Comparison of ENCODE assay signal across 10 mouse cellular contexts in genomic region chr17:46457791-46458190, GRCm38 (mm10). TPM values are rescaled to one million over a fixed set of nuclear protein-coding genes. Genes with fewer than 3 reads are reported as not detected.
DNase-seq lines count a peak whose midpoint lies in the region; ATAC-seq and TF ChIP-seq lines count a peak whose summit lies in the region.
"Had no signal": no experiment of that assay in that cellular context is flagged by ENCODE, and none has a peak within 500 bp of the region (broad histone marks: within the 10 kb centered on the region; RNA-seq: fewer than 3 reads in every experiment).

No protein-coding gene starts in this region.

- no peaks in the 10 kb centered on the region for H3K9me3 ChIP-seq in midbrain, embryonic 14.5 days (ENCODE audit: control insufficient read depth, low read length)
- no peaks in the 10 kb centered on the region for H3K9me3 ChIP-seq in midbrain, embryonic 10.5 days (replicated peaks)
- H3K9me3 ChIP-seq in intestine, postnatal 0 days (ENCODE audit: control insufficient read depth) = no peaks in the 10 kb centered on the region

- ATAC-seq in midbrain, embryonic 14.5 days (ENCODE audit: low FRiP score, low TSS enrichment) = no peak
- no peak for ATAC-seq in intestine, postnatal 0 days
- no peak for ATAC-seq in megakaryocyte, adult 5-6 weeks (ENCODE audit: poor library complexity, severe bottlenecking)
- ATAC-seq: Patski had no signal

- WGBS in midbrain, embryonic 14.5 days = 14% methylated on average over 10 of the region's 10 CpGs
- WGBS in midbrain, embryonic 10.5 days = 13% methylated on average over 10 of the region's 10 CpGs
- WGBS in intestine, postnatal 0 days = 7% methylated on average over 10 of the region's 10 CpGs

- no peak overlapping the region for H3K27ac ChIP-seq in midbrain, embryonic 14.5 days (replicated peaks; ENCODE audit: low read depth, low read length)
- H3K27ac ChIP-seq in midbrain, embryonic 10.5 days (replicated peaks) = no peak overlapping the region
- H3K27ac ChIP-seq in intestine, postnatal 0 days (ENCODE audit: low read depth, low read length) = no peak overlapping the region

- TF ChIP-seq CTCF in intestine, postnatal 0 days (IDR thresholded peaks at IDR 0.05; ENCODE audit: low read depth) = peak; percentile 70

- DNase-seq in cerebellum, adult 18-20 months = peak; percentile 45 to 58
- no peak for DNase-seq in cerebellum, adult 8-10 months
- DNase-seq in midbrain, embryonic 14.5 days = peak; percentile 46
- no peak for DNase-seq in midbrain, embryonic 10.5 days (ENCODE audit: low spot score)
- DNase-seq in c-Kit-positive CD71-positive TER-119-negative erythroid progenitor cells, embryonic 14.5 days (ENCODE audit: low read depth) = peak; percentile 43
- peak; percentile 56 for DNase-seq in retina, postnatal 1 day

- no peak overlapping the region for H3K9ac ChIP-seq in midbrain, embryonic 14.5 days (replicated peaks; ENCODE audit: low read length)
- H3K9ac ChIP-seq in intestine, postnatal 0 days (ENCODE audit: low read depth, low read length) = no peak overlapping the region

- peaks cover 35% of the 10 kb centered on the region for H3K36me3 ChIP-seq in midbrain, embryonic 14.5 days (ENCODE audit: control insufficient read depth, insufficient read depth, low read length)
- H3K36me3 ChIP-seq in midbrain, embryonic 10.5 days = 0 out of 2 replicates have a peak, but pooled peaks cover 6% of the 10 kb centered on the region
- no peaks in the 10 kb centered on the region for H3K36me3 ChIP-seq in intestine, postnatal 0 days (ENCODE audit: control insufficient read depth, insufficient read depth)

- H3K4me1 ChIP-seq in midbrain, embryonic 14.5 days (ENCODE audit: control insufficient read depth, insufficient read depth, low read length) = peaks cover 36% of the 10 kb centered on the region
- peaks cover 59% of the 10 kb centered on the region for H3K4me1 ChIP-seq in midbrain, embryonic 10.5 days
- 0 out of 2 replicates have a peak, but pooled peaks cover 5% of the 10 kb centered on the region for H3K4me1 ChIP-seq in intestine, postnatal 0 days (replicated peaks; ENCODE audit: control insufficient read depth, insufficient read depth, low read length)

- no peak overlapping the region for H3K4me2 ChIP-seq in midbrain, embryonic 14.5 days (ENCODE audit: low read length)
- H3K4me2 ChIP-seq in intestine, postnatal 0 days (replicated peaks; ENCODE audit: low read depth) = no peak overlapping the region

- H3K4me3 ChIP-seq in midbrain, embryonic 14.5 days (replicated peaks; ENCODE audit: low read depth, low read length) = no peak overlapping the region
- H3K4me3 ChIP-seq in midbrain, embryonic 10.5 days = no peak overlapping the region
- H3K4me3 ChIP-seq in intestine, postnatal 0 days (ENCODE audit: low read depth, low read length) = no peak overlapping the region

- H3K27me3 ChIP-seq in midbrain, embryonic 14.5 days (ENCODE audit: control insufficient read depth, insufficient read depth, low read length) = no peaks in the 10 kb centered on the region
- peaks cover 98% of the 10 kb centered on the region for H3K27me3 ChIP-seq in midbrain, embryonic 10.5 days (ENCODE audit: low read depth, poor library complexity, severe bottlenecking)
- peaks cover 67% of the 10 kb centered on the region for H3K27me3 ChIP-seq in intestine, postnatal 0 days (replicated peaks; ENCODE audit: control insufficient read depth, insufficient read depth, low read length)

RNA-seq across cellular contexts. Expression of gene Slc22a7, which starts 19.5 kb away (rescaled TPM):
- polyA plus RNA-seq in midbrain, embryonic 14.5 days (2014; fragmentation: Nextera tagmentation; extraction: Ambion mirVana) = not detected in 2 replicates
- polyA plus RNA-seq in midbrain, embryonic 10.5 days (2016; fragmentation: Nextera tagmentation; extraction: Ambion mirVana) = not detected in 2 replicates
- not detected in 2 replicates for polyA plus RNA-seq in intestine, postnatal 0 days (2015; fragmentation: Nextera tagmentation; extraction: Ambion mirVana)
- total RNA-seq in megakaryocyte, adult 5-6 weeks (2015) = not detected in 2 replicates
- not detected in 2 replicates for total RNA-seq in megakaryocyte, adult 5-6 weeks (2017)
- total RNA-seq: neutrophil, adult 5-6 weeks had no signal
- polyA plus RNA-seq: Patski had no signal

RNA-seq across cellular contexts. Expression of gene Crip3, which starts 29.1 kb away (rescaled TPM):
- 1.00 and 4.2 TPM in 2 replicates for polyA plus RNA-seq in midbrain, embryonic 14.5 days (2014; fragmentation: Nextera tagmentation; extraction: Ambion mirVana)
- polyA plus RNA-seq in midbrain, embryonic 10.5 days (2016; fragmentation: Nextera tagmentation; extraction: Ambion mirVana) = 0.72 and 0.85 TPM in 2 replicates
- 0.12 TPM in 1 of 2 replicates, not detected in the other for polyA plus RNA-seq in intestine, postnatal 0 days (2015; fragmentation: Nextera tagmentation; extraction: Ambion mirVana)
- not detected in 2 replicates for total RNA-seq in megakaryocyte, adult 5-6 weeks (2015)
- not detected in 2 replicates for total RNA-seq in megakaryocyte, adult 5-6 weeks (2017)
- polyA plus RNA-seq: Patski had no signal

RNA-seq across cellular contexts. Expression of gene Ttbk1, which starts 29.7 kb away (rescaled TPM):
- 6.1 and 6.2 TPM in 2 replicates for polyA plus RNA-seq in midbrain, embryonic 14.5 days (2014; fragmentation: Nextera tagmentation; extraction: Ambion mirVana)
- polyA plus RNA-seq in midbrain, embryonic 10.5 days (2016; fragmentation: Nextera tagmentation; extraction: Ambion mirVana) = 0.81 and 1.8 TPM in 2 replicates
- polyA plus RNA-seq in intestine, postnatal 0 days (2015; fragmentation: Nextera tagmentation; extraction: Ambion mirVana) = 0.09 and 0.16 TPM in 2 replicates
- total RNA-seq in megakaryocyte, adult 5-6 weeks (2015) = not detected in 2 replicates
- total RNA-seq in megakaryocyte, adult 5-6 weeks (2017) = 0.04 TPM in 1 of 2 replicates, not detected in the other

RNA-seq across cellular contexts. Expression of gene Dnph1, which starts 38.7 kb away (rescaled TPM):
- polyA plus RNA-seq in midbrain, embryonic 14.5 days (2014; fragmentation: Nextera tagmentation; extraction: Ambion mirVana) = 17.2 and 20.4 TPM in 2 replicates
- polyA plus RNA-seq in midbrain, embryonic 10.5 days (2016; fragmentation: Nextera tagmentation; extraction: Ambion mirVana) = 85.2 and 98.4 TPM in 2 replicates
- polyA plus RNA-seq in intestine, postnatal 0 days (2015; fragmentation: Nextera tagmentation; extraction: Ambion mirVana) = 10.9 and 11.1 TPM in 2 replicates
- 10.1 and 10.4 TPM in 2 replicates for total RNA-seq in megakaryocyte, adult 5-6 weeks (2015)
- total RNA-seq in megakaryocyte, adult 5-6 weeks (2017) = 4.3 and 5.9 TPM in 2 replicates
- total RNA-seq: neutrophil, adult 5-6 weeks had no signal

Comparison
In these comparisons a context has a peak if more than half of its experiments do, and no peak if none do; other contexts are left out.
1. DNase-seq: peak in cerebellum, adult 18-20 months (2 of 2), midbrain, embryonic 14.5 days (single experiment), c-Kit-positive CD71-positive TER-119-negative erythroid progenitor cells, embryonic 14.5 days (single experiment) and retina, postnatal 1 day (single experiment); none in cerebellum, adult 8-10 months (single experiment) and midbrain, embryonic 10.5 days (single experiment).